Mouse (Mus musculus) heart, postnatal 36 days (tissue): ENCODE results near the gene Vwa1. TPM values are rescaled to one million over a fixed set of nuclear protein-coding genes. Genes with fewer than 3 reads are reported as not detected.
"Not testable (repeated sequence)": the region's sequence is repeated elsewhere in the genome, so short reads cannot be mapped to it uniquely, and the experiment has no call there.

Experiments used
- DNase-seq, 2 experiments: peaks; one replicate each; pipeline ENCODE4 v3.0.0; 2021 to 2022
- intact Hi-C: fragments of 180-260 bp; cut with DNase I; formaldehyde crosslinking; loops from one replicate; pipeline ENCODE4 v1.15.1; 2025
- total RNA-seq, 2 experiments: library from RNA; stranded (reverse); gene quantifications; 2 replicates each; pipeline ENCODE4 v1.2.3; 2021

The Vwa1 gene
- total RNA-seq = 1 to 10 TPM; 6.6 to 7.9 TPM

GRCm38 (mm10) chr4:155774280-155774754 is at the start of gene Vwa1:
Gene Vwa1 (minus strand): TSS chr4:155774698.
- DNase-seq = peak; percentile 89 to 91
- intact Hi-C loops = no loop called here

GRCm38 (mm10) chr4:155823443-155823842 is 48.9 kb upstream of the Vwa1 start:
- DNase-seq = no peak
- intact Hi-C loops = no loop called here

- no peak for DNase-seq
- intact Hi-C loops = no loop called here
These were observed 46.5 kb upstream of the Vwa1 start for GRCm38 (mm10) chr4:155821025-155821424.

- intact Hi-C loops = no loop called here
- DNase-seq = no peak
These were observed 43.0 kb upstream of the Vwa1 start for GRCm38 (mm10) chr4:155817533-155817932.

- intact Hi-C loops = no loop called here
- DNase-seq = no peak
These were observed 38.2 kb upstream of the Vwa1 start for GRCm38 (mm10) chr4:155812665-155813181.

GRCm38 (mm10) chr4:155811929-155812664 is 37.6 kb upstream of the Vwa1 start, which contains the start of gene Ccnl2:
Gene Ccnl2 (plus strand): TSS chr4:155812489.
- intact Hi-C loops = no loop called here
- peak; percentile 90 to 92 for DNase-seq

- intact Hi-C loops = no loop called here
- no peak for DNase-seq
These were observed 33.3 kb upstream of the Vwa1 start for GRCm38 (mm10) chr4:155807841-155808240.

- intact Hi-C loops = no loop called here
- DNase-seq = peak; percentile 97
These were observed 29.0 kb upstream of the Vwa1 start for GRCm38 (mm10) chr4:155803340-155804041.

- DNase-seq = no peak
- intact Hi-C loops = no loop called here
These were observed 28.3 kb upstream of the Vwa1 start, which contains the start of gene Mrpl20 for GRCm38 (mm10) chr4:155802741-155803339. Gene Mrpl20 (plus strand): TSS chr4:155802878.

GRCm38 (mm10) chr4:155802075-155802474 is 27.6 kb upstream of the Vwa1 start:
- DNase-seq = no peak
- intact Hi-C loops = no loop called here

- intact Hi-C loops = no loop called here
- DNase-seq = no peak
These were observed 19.2 kb upstream of the Vwa1 start for GRCm38 (mm10) chr4:155793730-155794129.

- DNase-seq = no peak
- intact Hi-C loops = no loop called here
These were observed 16.9 kb upstream of the Vwa1 start for GRCm38 (mm10) chr4:155791240-155791933.

GRCm38 (mm10) chr4:155790650-155791161 is 16.2 kb upstream of the Vwa1 start:
- DNase-seq = no peak
- intact Hi-C loops = no loop called here

GRCm38 (mm10) chr4:155790021-155790489 is 15.6 kb upstream of the Vwa1 start, which contains the start of gene Ankrd65:
Gene Ankrd65 (plus strand): TSS chr4:155790439.
- no peak for DNase-seq
- intact Hi-C loops = no loop called here

- intact Hi-C loops, DNase-seq: not testable (repeated sequence)
These were observed 14.3 kb upstream of the Vwa1 start for GRCm38 (mm10) chr4:155788833-155789232.

- DNase-seq = no peak
- intact Hi-C loops = no loop called here
These were observed 13.8 kb upstream of the Vwa1 start for GRCm38 (mm10) chr4:155788300-155788699.

- no peak for DNase-seq
- intact Hi-C loops = loop anchor here (2.0 kb wide), 1 partner anchor 65 kb away; no protein-coding TSS in a partner anchor
These were observed 11.3 kb upstream of the Vwa1 start, which contains the start of gene Tmem88b for GRCm38 (mm10) chr4:155785819-155786218. Gene Tmem88b (minus strand): TSS chr4:155785874.

GRCm38 (mm10) chr4:155785246-155785645 is 10.7 kb upstream of the Vwa1 start:
- DNase-seq = no peak
- intact Hi-C loops = loop anchor here (2.0 kb wide), 1 partner anchor 64 kb away; no protein-coding TSS in a partner anchor

GRCm38 (mm10) chr4:155784081-155784701 is 9.7 kb upstream of the Vwa1 start:
- intact Hi-C loops = loop anchor here (1.0 to 2.0 kb wide), 2 partner anchors 15 to 63 kb away; no protein-coding TSS in a partner anchor
- peak; percentile 79 to 88 for DNase-seq
